Mouse (Mus musculus) frontal cortex, postnatal 36 days (tissue): ENCODE data around the gene Cyp11a1.

Experiments used
- DNase-seq, 2 experiments: peaks; one replicate each; pipeline ENCODE4 v3.0.0; 2022; ENCODE audit warnings: low spot score in 2 of 2

Gene Cyp11a1

GRCm38 (mm10) chr9:58005753-58006461, at the start of gene Cyp11a1:
Gene Cyp11a1 (plus strand): TSS chr9:58006411.
- no peak for DNase-seq

GRCm38 (mm10) chr9:57956838-57957236, 49.4 kb upstream of the Cyp11a1 start:
- DNase-seq: no peak

- DNase-seq: no peak
Observed at GRCm38 (mm10) chr9:57958615-57959014, 47.6 kb upstream of the Cyp11a1 start.

- no peak for DNase-seq
Observed at GRCm38 (mm10) chr9:57959399-57959798, 46.8 kb upstream of the Cyp11a1 start.

- no peak for DNase-seq
Observed at GRCm38 (mm10) chr9:57959886-57960866, 46.0 kb upstream of the Cyp11a1 start.

GRCm38 (mm10) chr9:57961226-57961625, 45.0 kb upstream of the Cyp11a1 start:
- no peak for DNase-seq

GRCm38 (mm10) chr9:57961863-57962778, 44.1 kb upstream of the Cyp11a1 start:
- DNase-seq: no peak

GRCm38 (mm10) chr9:57963249-57963997, 42.8 kb upstream of the Cyp11a1 start:
- no peak for DNase-seq

GRCm38 (mm10) chr9:57963998-57964395, 42.2 kb upstream of the Cyp11a1 start:
- DNase-seq: no peak

- DNase-seq: no peak
Observed at GRCm38 (mm10) chr9:57964528-57965250, 41.5 kb upstream of the Cyp11a1 start.

GRCm38 (mm10) chr9:57965281-57966185, 40.7 kb upstream of the Cyp11a1 start:
- DNase-seq: peak in 1 of 2 experiments; percentile 68

- peak; percentile 75 to 86 for DNase-seq
Observed at GRCm38 (mm10) chr9:57967237-57967960, 38.8 kb upstream of the Cyp11a1 start.

- no peak for DNase-seq
Observed at GRCm38 (mm10) chr9:57968166-57968771, 37.9 kb upstream of the Cyp11a1 start.

GRCm38 (mm10) chr9:57968783-57969542, 37.2 kb upstream of the Cyp11a1 start:
- no peak for DNase-seq

GRCm38 (mm10) chr9:57969736-57970495, 36.3 kb upstream of the Cyp11a1 start:
- DNase-seq: no peak

- DNase-seq: no peak
Observed at GRCm38 (mm10) chr9:57971413-57971812, 34.8 kb upstream of the Cyp11a1 start.
